Mouse (Mus musculus): ENCODE results near the gene Nol7.

Gene Nol7

DNA sequence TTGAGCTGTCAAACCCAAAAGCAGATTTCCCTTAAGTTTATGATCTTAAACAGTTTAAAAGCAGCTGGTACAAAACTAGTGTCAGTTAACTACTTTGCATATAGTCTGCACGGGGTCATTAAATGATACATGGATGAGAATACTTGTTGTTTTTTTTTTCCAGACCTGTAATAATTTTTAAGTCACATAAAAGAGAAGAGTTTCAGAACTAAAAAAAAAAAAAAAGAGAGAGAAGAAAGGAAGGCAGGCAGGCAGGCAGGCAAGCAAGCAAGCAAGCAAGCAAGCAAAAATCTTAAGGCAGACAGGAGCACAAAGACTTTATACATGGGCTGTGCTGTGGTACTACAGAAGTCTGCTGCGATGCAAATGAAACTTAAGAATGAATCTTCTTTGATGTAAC, 35.2 kb downstream of the Nol7 start:
- DNase-seq, result no peak

DNA sequence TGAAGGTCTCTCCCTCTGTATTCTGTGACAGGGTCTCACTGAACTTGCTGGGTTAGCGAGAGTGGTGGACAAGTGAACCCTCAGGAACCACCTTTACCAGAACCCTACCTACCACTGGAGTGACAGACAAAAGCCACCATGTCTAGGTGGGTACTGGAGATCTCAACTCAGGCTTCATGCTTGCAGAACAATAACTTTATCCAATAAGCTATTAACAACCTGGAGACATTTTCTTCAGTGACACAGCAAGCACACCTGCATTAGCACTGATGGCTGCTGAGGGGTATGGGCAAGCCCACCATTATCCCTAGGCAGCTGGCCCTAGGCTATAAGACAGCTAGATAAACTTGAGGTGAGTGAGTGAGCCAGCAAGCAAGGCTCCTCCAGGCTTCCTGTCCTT, 42.2 kb downstream of the Nol7 start:
- no peak for DNase-seq

DNA sequence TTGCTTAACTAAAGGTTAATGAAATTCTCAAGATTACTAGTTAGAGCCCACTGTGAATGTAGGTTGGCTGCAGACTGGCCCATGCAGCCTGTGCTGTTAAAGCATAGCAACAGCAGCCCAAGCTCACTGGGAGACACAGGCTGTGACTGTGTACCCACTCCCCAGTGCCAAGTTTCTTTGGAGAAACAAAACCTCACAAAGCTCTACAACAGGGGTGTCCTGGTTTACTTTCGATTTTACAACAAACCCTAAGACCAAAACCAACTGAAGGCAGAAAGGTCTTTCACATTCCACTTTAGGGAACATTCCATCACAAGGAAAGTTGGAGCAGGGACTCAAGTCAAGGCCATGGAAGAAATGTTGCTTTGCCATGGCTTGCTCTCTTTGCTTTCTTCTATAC, 44.4 kb downstream of the Nol7 start:
- DNase-seq, result no peak

- no peak for DNase-seq
Measured at GRCm38 (mm10) chr13:43443706-43444105, 45.5 kb downstream of the Nol7 start.

DNA sequence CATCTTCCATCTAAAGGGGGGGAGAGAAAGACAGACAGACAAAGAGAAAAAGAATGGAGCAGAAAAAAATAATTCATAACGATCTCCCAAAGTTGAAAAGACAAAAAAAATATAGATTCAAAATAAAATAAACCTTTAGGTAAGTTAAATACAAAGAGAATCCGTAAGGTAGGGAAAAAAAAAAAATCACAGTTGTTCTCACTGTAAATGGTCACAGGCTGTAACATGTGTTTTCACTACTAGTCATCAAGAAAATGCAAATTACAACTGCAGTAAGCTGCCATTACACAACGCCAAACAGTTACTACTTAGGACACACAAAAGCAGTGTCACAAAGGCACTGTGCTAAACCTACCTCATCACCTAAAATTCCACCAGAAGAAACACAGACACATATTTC, 46.5 kb downstream of the Nol7 start:
- no peak for DNase-seq

- no peak for DNase-seq
Measured at GRCm38 (mm10) chr13:43445754-43446153, 47.6 kb downstream of the Nol7 start.

DNA sequence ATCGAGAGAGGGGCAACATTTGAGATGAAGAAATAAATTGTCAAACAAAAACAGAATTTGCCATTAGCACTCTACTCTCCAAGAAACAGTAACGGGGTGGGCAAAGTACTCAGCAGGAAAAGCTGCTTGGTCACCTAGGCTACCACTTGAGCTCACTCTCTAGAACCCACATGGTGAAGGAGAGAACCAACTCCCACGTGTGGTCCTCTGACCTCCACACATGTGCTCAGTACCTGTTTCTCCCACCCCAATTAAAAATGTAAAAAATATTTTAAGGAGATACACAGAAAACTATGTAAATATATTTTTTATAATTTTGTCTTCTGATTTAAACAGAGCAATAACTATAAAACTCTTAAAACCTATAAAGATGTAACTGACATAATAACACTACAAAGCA, 49.5 kb downstream of the Nol7 start:
- no peak for DNase-seq

DNA sequence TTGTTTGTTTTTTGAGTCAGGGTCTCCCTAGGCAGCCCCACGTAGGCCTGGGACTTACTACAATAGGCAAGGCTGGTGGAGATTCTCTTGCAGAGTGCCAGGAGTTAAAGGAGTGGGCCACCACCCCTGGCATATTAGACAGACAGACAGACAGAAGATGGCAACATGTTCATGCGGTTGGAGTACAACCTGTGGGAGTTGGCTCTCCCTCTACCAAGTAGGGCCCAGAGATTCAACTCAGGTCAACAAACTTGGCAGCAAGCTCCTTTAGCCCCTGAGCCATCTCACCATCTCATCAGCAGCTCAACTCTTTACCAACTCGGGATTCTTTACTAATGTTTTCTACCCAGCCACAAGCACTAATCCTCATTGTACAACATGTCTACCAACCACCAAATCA, 52.5 kb downstream of the Nol7 start:
- no peak for DNase-seq

DNA sequence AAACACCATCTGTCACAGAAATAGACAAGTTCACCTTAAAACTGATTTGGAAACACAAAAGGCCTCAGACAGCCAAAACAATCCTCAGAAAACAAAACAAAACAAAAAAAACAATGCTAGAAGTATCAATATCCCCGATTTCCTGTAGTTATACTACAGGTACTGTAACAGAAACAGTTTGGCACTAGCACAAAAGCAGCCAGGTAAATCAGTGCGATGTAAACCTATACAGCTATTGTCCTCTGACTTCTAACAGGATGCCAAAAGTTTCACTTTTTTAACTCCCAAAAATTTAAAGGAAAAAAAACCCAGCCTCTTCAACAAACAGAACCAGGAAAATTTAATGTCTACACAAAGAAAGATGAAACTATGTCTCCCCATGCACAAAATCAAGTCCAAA, 54.0 kb downstream of the Nol7 start:
- DNase-seq, result no peak

DNA sequence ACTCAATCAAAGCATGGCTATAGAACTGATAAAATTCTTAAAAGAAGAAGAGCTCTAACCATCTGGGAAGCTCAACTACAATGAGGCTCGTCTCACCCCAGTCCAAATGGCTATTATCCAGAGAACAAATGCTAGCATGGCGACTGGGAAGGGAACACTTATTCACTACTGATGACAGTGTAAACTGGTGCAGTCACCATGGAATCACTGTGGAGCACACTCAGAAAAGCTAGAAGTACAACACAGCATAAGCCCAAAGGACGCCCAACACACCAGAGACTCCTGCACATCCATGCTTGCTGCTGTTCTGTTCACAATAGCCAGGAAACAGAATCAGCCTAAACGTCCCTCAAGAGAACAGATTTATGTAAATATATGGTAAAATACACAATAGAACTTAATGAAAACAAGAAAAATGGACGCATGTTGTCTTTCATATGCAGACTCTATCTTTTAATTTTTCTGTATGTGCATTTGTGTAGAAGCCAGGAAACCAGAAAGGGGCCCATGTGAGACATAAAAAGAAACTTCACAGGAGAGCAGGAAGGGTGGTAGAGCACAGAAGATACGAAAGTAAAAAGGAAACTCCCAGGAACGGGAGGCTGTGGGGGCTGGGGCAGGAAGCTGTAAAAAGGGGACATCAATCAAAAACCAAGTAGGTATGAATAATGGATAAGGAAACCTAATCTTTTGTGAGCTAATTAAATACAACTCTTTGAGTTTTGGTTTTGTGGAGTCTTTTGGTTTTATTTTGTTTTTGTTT, 54.8 kb downstream of the Nol7 start:
- peak; percentile 71 for DNase-seq

DNA sequence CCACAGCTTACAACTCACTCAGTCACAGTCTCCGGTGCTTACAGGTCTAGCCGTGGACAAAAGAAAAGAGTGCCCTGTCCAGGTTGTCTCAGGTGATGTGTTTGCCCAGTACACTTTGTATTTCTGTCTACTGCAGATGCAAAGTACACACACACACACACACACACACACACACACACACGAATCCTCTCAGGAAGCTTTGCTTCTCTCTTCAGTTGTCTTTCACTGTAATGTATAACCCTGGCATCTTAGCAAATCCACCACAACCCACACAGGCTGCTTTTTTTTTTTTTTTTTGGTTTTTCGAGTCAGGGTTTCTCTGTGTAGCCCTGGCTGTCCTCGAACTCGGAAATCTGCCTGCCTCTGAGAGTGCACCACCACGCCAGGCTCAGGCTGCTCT, 56.2 kb downstream of the Nol7 start:
- no peak for DNase-seq
